Mouse (Mus musculus) midbrain, embryonic 13.5 days (tissue): ENCODE results near the gene Kcnk2. TPM values are rescaled to one million over a fixed set of nuclear protein-coding genes. Genes with fewer than 3 reads are reported as not detected.

Source experiments
- ATAC-seq: fragments of 200-750 bp; cut with Nextera tagmentation; 2 replicates; pipeline ENCODE4 v1.8.0; 2017; ENCODE audit warnings: mild to moderate bottlenecking, moderate TSS enrichment, moderate library complexity
- H3K27ac ChIP-seq: fragments of 300-500 bp; sonication (generic); 2 replicates; pipeline ENCODE4 v1.5.1; 2015; ENCODE audit warnings: inconsistent platforms, mild to moderate bottlenecking, moderate library complexity
- H3K27me3 ChIP-seq: fragments of 300-500 bp; sonication (generic); 2 replicates; pipeline ENCODE4 v1.6.1; 2015; ENCODE audit warnings: mild to moderate bottlenecking, inconsistent platforms
- H3K36me3 ChIP-seq: fragments of 300-500 bp; sonication (generic); 2 replicates; pipeline ENCODE4 v1.6.1; 2015; ENCODE audit warnings: mild to moderate bottlenecking, inconsistent platforms
- H3K4me1 ChIP-seq: fragments of 300-500 bp; sonication (generic); replicated peaks from 2 replicates; pipeline ENCODE4 v1.6.1; 2015; ENCODE audit warnings: inconsistent platforms
- H3K4me2 ChIP-seq: fragments of 300-500 bp; sonication (generic); replicated peaks from 2 replicates; pipeline ENCODE4 v1.6.1; 2015; ENCODE audit warnings: moderate library complexity, mild to moderate bottlenecking, inconsistent platforms
- H3K4me3 ChIP-seq: fragments of 300-500 bp; sonication (generic); replicated peaks from 2 replicates; pipeline ENCODE4 v1.5.1; 2015; ENCODE audit warnings: mild to moderate bottlenecking, inconsistent platforms
- H3K9ac ChIP-seq: fragments of 300-500 bp; sonication (generic); replicated peaks from 2 replicates; pipeline ENCODE4 v1.6.1; 2015; ENCODE audit warnings: mild to moderate bottlenecking, inconsistent platforms
- H3K9me3 ChIP-seq: fragments of 300-500 bp; sonication (generic); 2 replicates; pipeline ENCODE4 v1.6.1; 2016; ENCODE audit warnings: mild to moderate bottlenecking, inconsistent platforms
- WGBS: fragments of 180-500 bp; shearing (Covaris S2); methylation state at CpG from one replicate; pipeline ENCODE4 v1.1.7; 2015; 5-methylcytosine and 5-hydroxymethylcytosine counted together
- polyA plus RNA-seq: library from polyadenylated mRNA; unstranded; fragments of >200 nt; fragmentation: Nextera tagmentation; extraction: Ambion mirVana; gene quantifications from 2 replicates; pipeline ENCODE4 v1.2.1, GENCODE M21; 2015

Gene Kcnk2
- polyA plus RNA-seq, 1 experiment from 2014 or later, result 16.8 TPM

DNA sequence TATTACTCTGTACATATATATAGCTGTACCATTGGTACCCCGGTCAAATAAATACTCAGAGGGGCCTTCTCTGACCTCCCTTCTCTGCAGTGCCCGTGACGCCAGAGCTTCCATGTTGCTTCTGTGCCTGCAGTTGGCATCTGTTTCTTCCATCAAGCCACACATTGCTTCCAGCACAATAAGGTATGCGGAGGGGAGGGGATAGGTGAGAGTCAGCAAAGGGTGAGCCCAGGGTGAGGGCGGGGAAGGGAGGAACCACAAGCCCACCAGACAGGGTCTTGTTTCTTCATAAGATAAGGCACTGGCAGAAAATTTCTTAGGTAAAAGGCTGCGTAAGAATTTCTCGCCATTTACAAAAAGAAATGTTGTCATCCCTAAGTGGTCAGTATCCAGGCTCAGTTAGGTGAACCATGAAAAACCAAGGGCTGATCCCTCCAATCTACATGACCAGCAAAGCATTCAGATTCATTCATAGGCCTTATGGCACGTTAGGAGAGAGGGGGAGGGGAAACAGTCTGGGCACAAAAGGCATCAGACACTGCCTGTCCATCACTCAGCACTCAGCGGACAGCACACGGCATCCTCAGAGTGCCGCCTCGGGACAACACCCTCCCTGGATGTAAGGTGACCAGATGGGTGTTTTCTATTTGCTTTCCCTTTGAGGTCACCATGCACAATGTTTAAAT lies 192.9 kb downstream of the Kcnk2 start:
- WGBS, result 57% methylated on average over 12 of the region's 12 CpGs
- Histone ChIP-seq H3K27ac (no peak overlapping the region), H3K4me3 (no peak overlapping the region), H3K9ac (no peak overlapping the region), H3K4me1 (peaks cover 14% of the 10 kb centered on the region), H3K27me3 (no peaks in the 10 kb centered on the region), H3K36me3 (peaks cover 23% of the 10 kb centered on the region), H3K9me3 (no peaks in the 10 kb centered on the region), H3K4me2 (no peak overlapping the region)
- ATAC-seq, result peak; percentile 17; the same call in 1 of the 2 replicates

- H3K27me3 ChIP-seq, result no peaks in the 10 kb centered on the region
- H3K4me1 ChIP-seq, result peaks cover 15% of the 10 kb centered on the region
- no peak overlapping the region for H3K4me3 ChIP-seq
- no peaks in the 10 kb centered on the region for H3K9me3 ChIP-seq
- H3K9ac ChIP-seq, result no peak overlapping the region
- 0 out of 2 replicates have a peak, but pooled peaks have one; percentile 30 for ATAC-seq
- peaks cover 23% of the 10 kb centered on the region for H3K36me3 ChIP-seq
- H3K4me2 ChIP-seq, result no peak overlapping the region
- H3K27ac ChIP-seq, result no peak overlapping the region
- whole genome bisulfite sequencing, result 88% methylated on average over 9 of the region's 9 CpGs
Observed at GRCm38 (mm10) chr1:189208605-189209004, 193.5 kb downstream of the Kcnk2 start.

GRCm38 (mm10) chr1:189195758-189196157 lies 206.3 kb downstream of the Kcnk2 start:
- 47% methylated on average over 4 of the region's 4 CpGs for WGBS
- H3K9ac ChIP-seq, result no peak overlapping the region

DNA sequence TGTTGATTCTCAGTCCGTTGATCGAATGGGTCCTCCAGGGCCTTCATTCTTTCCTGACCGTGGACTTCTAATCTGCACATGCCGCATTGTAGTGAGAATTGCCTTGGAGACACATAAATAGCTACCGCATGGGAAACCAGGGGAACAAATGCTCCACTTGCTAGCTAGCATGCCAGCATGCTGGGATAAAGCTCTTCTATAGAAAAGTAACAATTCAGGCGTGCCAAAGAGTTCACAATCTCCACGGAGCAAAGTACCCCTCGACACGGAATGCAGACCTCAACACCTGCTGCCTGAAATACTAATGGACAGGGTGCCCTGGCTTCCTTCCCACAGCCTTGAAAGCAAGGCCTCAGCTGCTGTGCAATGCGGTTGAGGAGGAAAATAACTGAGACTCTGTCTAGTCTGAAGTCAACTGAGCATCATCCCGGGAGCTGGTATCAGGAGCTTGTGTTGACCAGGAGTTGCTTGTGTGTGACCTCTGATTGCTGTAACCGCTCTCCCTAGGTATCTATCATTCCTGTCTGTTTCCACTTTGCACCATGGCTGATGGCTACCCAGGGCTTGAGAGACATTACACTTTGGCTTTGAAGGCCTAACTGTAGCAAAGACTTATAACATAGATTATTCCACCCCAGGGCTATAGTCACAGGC lies 214.2 kb downstream of the Kcnk2 start:
- no peak overlapping the region for H3K9ac ChIP-seq
- peaks cover 3% of the 10 kb centered on the region for H3K27me3 ChIP-seq
- H3K4me1 ChIP-seq, result peaks cover 20% of the 10 kb centered on the region
- WGBS, result 12% methylated on average over 12 of the region's 12 CpGs
- no peak overlapping the region for H3K4me2 ChIP-seq
- H3K36me3 ChIP-seq, result no peaks in the 10 kb centered on the region
- H3K4me3 ChIP-seq, result no peak overlapping the region
- H3K27ac ChIP-seq, result peak overlapping the region; percentile 69
- ATAC-seq, result peak; percentile 91
- no peaks in the 10 kb centered on the region for H3K9me3 ChIP-seq

More at GRCm38 (mm10) chr1:189195758-189196157, 206.3 kb downstream of the Kcnk2 start:
- no peak overlapping the region for H3K4me3 ChIP-seq
- no peaks in the 10 kb centered on the region for H3K27me3 ChIP-seq
- no peaks in the 10 kb centered on the region for H3K9me3 ChIP-seq
- H3K4me2 ChIP-seq, result no peak overlapping the region
- ATAC-seq, result no peak
- no peak overlapping the region for H3K27ac ChIP-seq
- H3K4me1 ChIP-seq, result no peaks in the 10 kb centered on the region
- no peaks in the 10 kb centered on the region for H3K36me3 ChIP-seq

DNA sequence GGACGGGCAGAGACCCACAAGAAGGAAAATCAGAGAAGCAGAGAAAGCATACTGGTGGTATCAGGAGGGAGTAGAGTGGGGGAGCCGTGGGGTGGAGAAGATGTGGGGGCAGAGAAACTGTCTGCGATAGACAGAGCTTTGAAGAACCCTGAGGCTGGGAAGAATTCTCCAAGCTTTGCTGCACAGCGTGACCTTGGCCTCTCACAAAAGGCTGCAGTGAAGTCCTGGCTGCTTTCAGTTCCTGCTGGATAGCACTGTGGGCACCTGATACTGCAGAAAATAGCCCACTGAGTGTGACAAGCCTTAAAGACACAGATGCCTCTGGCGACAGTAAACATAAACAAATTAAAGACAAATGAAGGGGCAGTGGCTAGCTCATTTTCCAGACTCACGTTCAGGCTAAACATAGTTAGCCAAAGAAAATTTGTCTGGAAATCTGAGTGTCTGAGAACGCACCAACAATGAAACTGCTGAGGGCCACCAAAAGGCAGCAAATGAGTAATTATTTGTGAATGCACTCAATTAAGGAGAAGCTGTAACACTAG lies 216.8 kb downstream of the Kcnk2 start:
- no peaks in the 10 kb centered on the region for H3K36me3 ChIP-seq
- H3K27me3 ChIP-seq, result peaks cover 3% of the 10 kb centered on the region
- H3K27ac ChIP-seq, result peak overlapping the region; percentile 30; the same call in 1 of the 2 replicates
- WGBS, result 40% methylated on average over 7 of the region's 7 CpGs
- no peak overlapping the region for H3K4me2 ChIP-seq
- no peak for ATAC-seq
- peaks cover 20% of the 10 kb centered on the region for H3K4me1 ChIP-seq
- H3K9me3 ChIP-seq, result no peaks in the 10 kb centered on the region
- no peak overlapping the region for H3K9ac ChIP-seq
- no peak overlapping the region for H3K4me3 ChIP-seq

DNA sequence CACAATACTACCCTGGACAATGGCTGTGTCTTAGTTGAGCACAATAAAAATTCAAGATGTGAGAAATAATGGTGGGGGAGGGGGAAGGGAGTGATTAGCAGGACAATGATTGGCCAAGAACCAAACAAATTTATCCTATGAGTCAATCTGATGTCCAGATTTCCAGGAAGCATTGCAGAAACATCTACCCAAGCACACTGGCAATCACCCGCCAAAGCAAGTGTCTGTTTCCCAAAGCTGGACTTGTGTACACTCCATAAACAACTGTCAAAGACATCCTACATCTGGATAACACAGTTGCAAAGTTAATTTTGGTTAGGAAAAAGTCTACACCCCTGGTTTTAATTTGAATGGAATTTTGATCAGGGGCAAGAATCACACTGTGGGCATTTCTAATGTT lies 224.3 kb downstream of the Kcnk2 start:
- H3K4me2 ChIP-seq, result no peak overlapping the region
- H3K4me3 ChIP-seq, result no peak overlapping the region
- H3K4me1 ChIP-seq, result no peaks in the 10 kb centered on the region
- 97% methylated on average over 1 of the region's 1 CpGs for WGBS
- ATAC-seq, result no peak
- no peaks in the 10 kb centered on the region for H3K27me3 ChIP-seq
- H3K9ac ChIP-seq, result no peak overlapping the region
- no peaks in the 10 kb centered on the region for H3K36me3 ChIP-seq
- no peak overlapping the region for H3K27ac ChIP-seq
- H3K9me3 ChIP-seq, result no peaks in the 10 kb centered on the region

DNA sequence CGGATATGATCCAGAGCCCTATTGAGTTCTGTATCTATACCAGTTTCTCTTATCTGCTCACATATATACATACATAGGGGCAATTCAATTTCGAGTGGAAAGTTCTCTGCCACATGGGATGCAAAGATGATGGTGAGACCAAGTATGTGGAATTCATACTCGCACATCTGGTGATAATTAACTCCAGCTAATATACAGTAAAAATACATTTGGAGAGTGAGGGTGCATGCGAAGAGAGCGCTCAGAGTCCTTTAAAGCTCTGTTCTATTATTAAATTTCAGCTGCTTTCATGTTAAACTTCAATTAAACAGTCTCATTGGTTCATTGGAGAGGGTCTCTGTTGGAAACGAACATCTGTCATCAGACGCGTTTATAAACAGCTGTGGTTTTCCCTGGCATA lies 228.6 kb downstream of the Kcnk2 start:
- H3K9me3 ChIP-seq, result no peaks in the 10 kb centered on the region
- ATAC-seq, result no peak
- no peak overlapping the region for H3K9ac ChIP-seq
- no peak overlapping the region for H3K27ac ChIP-seq
- WGBS, result 85% methylated on average over 8 of the region's 8 CpGs
- H3K27me3 ChIP-seq, result no peaks in the 10 kb centered on the region
- no peak overlapping the region for H3K4me2 ChIP-seq
- H3K36me3 ChIP-seq, result no peaks in the 10 kb centered on the region
- H3K4me1 ChIP-seq, result no peaks in the 10 kb centered on the region
- H3K4me3 ChIP-seq, result no peak overlapping the region

DNA sequence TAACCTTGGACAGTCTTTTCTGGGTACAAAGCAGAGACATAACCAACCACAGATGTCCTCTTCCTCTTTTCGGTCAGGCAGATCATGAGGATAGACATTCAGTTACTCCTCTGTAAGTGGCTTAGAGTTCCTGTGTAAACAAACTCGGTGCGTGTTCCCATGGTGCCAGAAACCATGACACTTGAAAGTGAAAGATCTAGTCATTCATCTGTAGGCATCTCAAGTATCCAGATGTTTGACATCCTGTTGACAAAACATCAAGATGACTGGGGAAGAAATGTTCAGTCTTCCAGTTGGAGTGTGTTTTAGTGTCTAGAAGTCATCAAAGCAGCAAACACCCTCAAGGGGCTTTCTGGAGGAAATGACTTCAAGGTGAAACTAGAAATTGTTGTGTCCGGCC lies 230.9 kb downstream of the Kcnk2 start:
- Histone ChIP-seq H3K36me3 (no peaks in the 10 kb centered on the region), H3K9me3 (no peaks in the 10 kb centered on the region), H3K27ac (no peak overlapping the region), H3K4me1 (no peaks in the 10 kb centered on the region), H3K27me3 (no peaks in the 10 kb centered on the region), H3K4me2 (no peak overlapping the region), H3K4me3 (no peak overlapping the region), H3K9ac (no peak overlapping the region)
- WGBS, result 82% methylated on average over 4 of the region's 4 CpGs
- no peak for ATAC-seq

DNA sequence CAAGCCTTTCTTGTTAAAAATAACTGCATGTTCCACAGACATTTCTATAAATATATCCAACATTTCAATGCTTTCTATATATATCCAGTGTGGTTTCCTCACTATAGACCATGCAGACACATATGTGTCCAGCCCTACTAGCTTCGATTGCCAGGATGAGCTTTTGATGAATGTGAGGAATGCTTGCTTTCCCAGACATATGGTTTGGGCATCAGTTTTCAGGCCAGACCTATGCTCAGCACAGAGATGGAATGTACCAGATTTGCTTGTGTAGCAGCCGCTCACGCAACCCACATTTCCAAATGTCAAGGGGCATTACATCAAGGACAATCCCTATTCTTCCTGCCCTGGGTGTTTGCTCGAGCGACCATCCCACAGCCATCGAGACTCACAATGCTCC lies 236.3 kb downstream of the Kcnk2 start:
- Histone ChIP-seq H3K9me3 (no peaks in the 10 kb centered on the region), H3K4me1 (no peaks in the 10 kb centered on the region), H3K27ac (no peak overlapping the region), H3K27me3 (no peaks in the 10 kb centered on the region), H3K4me3 (no peak overlapping the region), H3K36me3 (no peaks in the 10 kb centered on the region), H3K9ac (no peak overlapping the region), H3K4me2 (no peak overlapping the region)
- no peak for ATAC-seq
- WGBS, result 85% methylated on average over 6 of the region's 6 CpGs

GRCm38 (mm10) chr1:189165141-189165540 lies 236.9 kb downstream of the Kcnk2 start:
- Histone ChIP-seq H3K4me3 (no peak overlapping the region), H3K27ac (no peak overlapping the region), H3K4me1 (no peaks in the 10 kb centered on the region), H3K9me3 (no peaks in the 10 kb centered on the region), H3K9ac (no peak overlapping the region), H3K27me3 (no peaks in the 10 kb centered on the region), H3K36me3 (no peaks in the 10 kb centered on the region), H3K4me2 (no peak overlapping the region)
- ATAC-seq, result no peak
- 87% methylated on average over 6 of the region's 6 CpGs for WGBS

- WGBS, result 82% methylated on average over 4 of the region's 4 CpGs
- Histone ChIP-seq H3K4me1 (no peaks in the 10 kb centered on the region), H3K9me3 (no peaks in the 10 kb centered on the region), H3K9ac (no peak overlapping the region), H3K4me2 (no peak overlapping the region), H3K27me3 (no peaks in the 10 kb centered on the region), H3K27ac (no peak overlapping the region), H3K4me3 (no peak overlapping the region), H3K36me3 (no peaks in the 10 kb centered on the region)
- no peak for ATAC-seq
Observed at GRCm38 (mm10) chr1:189164721-189165120, 237.4 kb downstream of the Kcnk2 start.

DNA sequence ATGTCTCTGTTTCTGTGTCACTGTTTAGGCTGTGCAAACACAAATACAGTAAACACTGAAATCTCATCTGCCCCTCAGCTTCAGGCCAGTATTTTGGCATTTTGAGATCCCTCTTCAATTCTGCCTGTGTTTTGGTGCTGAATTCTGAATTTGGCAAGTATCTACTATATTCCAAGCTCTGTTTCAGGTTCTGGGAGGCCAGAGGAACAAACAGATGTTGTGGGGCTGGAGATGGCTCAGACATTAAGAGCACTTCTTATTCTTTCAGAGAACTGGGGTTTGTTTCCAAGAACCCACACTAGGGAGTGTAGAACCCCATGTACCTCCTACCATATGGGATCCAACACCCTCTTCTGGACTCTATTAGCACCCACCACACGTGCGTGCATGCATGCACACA lies 237.8 kb downstream of the Kcnk2 start:
- Histone ChIP-seq H3K27me3 (no peaks in the 10 kb centered on the region), H3K4me2 (no peak overlapping the region), H3K36me3 (no peaks in the 10 kb centered on the region), H3K4me1 (no peaks in the 10 kb centered on the region), H3K27ac (no peak overlapping the region), H3K4me3 (no peak overlapping the region), H3K9me3 (no peaks in the 10 kb centered on the region), H3K9ac (no peak overlapping the region)
- WGBS, result 97% methylated on average over 2 of the region's 2 CpGs
- ATAC-seq, result no peak
